Mouse (Mus musculus) layer of hippocampus, postnatal 36 days (tissue): ENCODE measurements at regions not wholly inside any gene's neighbourhood (a gene's known extent, or its start where the extent isn't known, plus 50 kb on each side); places are given as distances from the start of the nearest gene placed in this dataset.
A peak's percentile ranks its signal among the peaks of the same experiment; 100 is the strongest.

Experiments used
- DNase-seq, 2 experiments: peaks; one replicate each; pipeline ENCODE4 v3.0.0; 2022

- no peak for DNase-seq
Measured at GRCm38 (mm10) chr9:61186541-61187420, 185.4 kb upstream of the Tle3 start.

- DNase-seq = no peak
Measured at GRCm38 (mm10) chr9:61187713-61188399, 184.3 kb upstream of the Tle3 start.

GRCm38 (mm10) chr9:61189295-61189694, 182.9 kb upstream of the Tle3 start:
- no peak for DNase-seq

GRCm38 (mm10) chr9:61199077-61199753, 173.0 kb upstream of the Tle3 start:
- DNase-seq = no peak

GRCm38 (mm10) chr9:61199891-61200290, 172.3 kb upstream of the Tle3 start:
- DNase-seq = no peak

- DNase-seq = no peak
Measured at GRCm38 (mm10) chr9:61200295-61200955, 171.7 kb upstream of the Tle3 start.

- no peak for DNase-seq
Measured at GRCm38 (mm10) chr9:61205049-61205448, 167.1 kb upstream of the Tle3 start.

GRCm38 (mm10) chr9:61206725-61207365, 165.3 kb upstream of the Tle3 start:
- no peak for DNase-seq

- DNase-seq = no peak
Measured at GRCm38 (mm10) chr9:61207423-61208150, 164.6 kb upstream of the Tle3 start.

GRCm38 (mm10) chr9:61211627-61212026, 160.5 kb upstream of the Tle3 start:
- no peak for DNase-seq

- no peak for DNase-seq
Measured at GRCm38 (mm10) chr9:61214943-61215342, 157.2 kb upstream of the Tle3 start.

- DNase-seq = peak in 1 of 2 experiments; percentile 18
Measured at GRCm38 (mm10) chr9:61216012-61216770, 156.0 kb upstream of the Tle3 start.

GRCm38 (mm10) chr9:61220017-61220416, 152.1 kb upstream of the Tle3 start:
- DNase-seq = no peak

GRCm38 (mm10) chr9:61222212-61223003, 149.8 kb upstream of the Tle3 start:
- DNase-seq = no peak

GRCm38 (mm10) chr9:61225020-61225652, 147.0 kb upstream of the Tle3 start:
- DNase-seq = no peak

- DNase-seq = no peak
Measured at GRCm38 (mm10) chr9:61225882-61226281, 146.3 kb upstream of the Tle3 start.

- no peak for DNase-seq
Measured at GRCm38 (mm10) chr9:61226596-61227384, 145.4 kb upstream of the Tle3 start.

GRCm38 (mm10) chr9:61227492-61228229, 144.5 kb upstream of the Tle3 start:
- DNase-seq = no peak
